Mouse (Mus musculus): ENCODE data around the gene BC024978. TPM values are rescaled to one million over a fixed set of nuclear protein-coding genes. Genes with fewer than 3 reads are reported as not detected.
A peak's percentile ranks its signal among the peaks of the same experiment; 100 is the strongest.

BC024978 gene
- polyA plus RNA-seq, 1 experiment from 2014 or later, result 4.3 TPM

- peak; percentile 5; the same call in 1 of the 2 replicates for ATAC-seq
- Histone ChIP-seq H3K4me1 (replicated peaks) (peaks cover 50% of the 10 kb centered on the region), H3K9me3 (no peaks in the 10 kb centered on the region), H3K27ac (peak overlapping the region; percentile 92), H3K9ac (replicated peaks) (peak overlapping the region; percentile 37; the same call in 1 of the 2 replicates), H3K36me3 (peaks cover 25% of the 10 kb centered on the region), H3K27me3 (no peaks in the 10 kb centered on the region), H3K4me2 (replicated peaks) (peak overlapping the region; percentile 94), H3K4me3 (replicated peaks) (peak overlapping the region; percentile 73)
- WGBS, result 10% methylated on average over 27 of the region's 27 CpGs
These were observed 61.7 kb downstream of the BC024978 start for GRCm38 (mm10) chr7:27257046-27257851.

- ATAC-seq, result peak; percentile 18
- Histone ChIP-seq H3K4me2 (replicated peaks) (peak overlapping the region; percentile 94), H3K9ac (replicated peaks) (peak overlapping the region; percentile 37; the same call in 1 of the 2 replicates), H3K36me3 (peaks cover 25% of the 10 kb centered on the region), H3K4me3 (replicated peaks) (peak overlapping the region; percentile 73), H3K9me3 (no peaks in the 10 kb centered on the region), H3K27ac (peak overlapping the region; percentile 92), H3K4me1 (replicated peaks) (peaks cover 50% of the 10 kb centered on the region), H3K27me3 (no peaks in the 10 kb centered on the region)
- WGBS, result 4% methylated on average over 6 of the region's 6 CpGs
These were observed 62.2 kb downstream of the BC024978 start for GRCm38 (mm10) chr7:27257852-27258204.

- Histone ChIP-seq H3K27me3 (no peaks in the 10 kb centered on the region), H3K4me1 (replicated peaks) (peaks cover 50% of the 10 kb centered on the region), H3K9me3 (no peaks in the 10 kb centered on the region), H3K4me3 (replicated peaks) (peak within 1 kb of the TSS; percentile 73), H3K9ac (replicated peaks) (peak within 1 kb of the TSS; percentile 91), H3K4me2 (replicated peaks) (peak within 1 kb of the TSS; percentile 94), H3K36me3 (peaks cover 25% of the 10 kb centered on the region), H3K27ac (peak within 1 kb of the TSS; percentile 92)
- peak; percentile 78 for ATAC-seq
- under 1% methylated on average over 44 of the region's 47 CpGs for WGBS
These were observed 62.8 kb downstream of the BC024978 start, which contains the start of gene Numbl for GRCm38 (mm10) chr7:27258205-27258899. Numbl (plus strand) TSS chr7:27258433.

GRCm38 (mm10) chr7:27259271-27259721, 63.7 kb downstream of the BC024978 start:
- peak overlapping the region; percentile 94 for H3K4me2 ChIP-seq (replicated peaks)
- under 1% methylated on average over 9 of the region's 9 CpGs for WGBS
- peaks cover 50% of the 10 kb centered on the region for H3K4me1 ChIP-seq (replicated peaks)

GRCm38 (mm10) chr7:27259771-27260170, 64.2 kb downstream of the BC024978 start:
- peak; percentile 3 for ATAC-seq
- H3K27ac ChIP-seq, result peak overlapping the region; percentile 92
- peaks cover 31% of the 10 kb centered on the region for H3K36me3 ChIP-seq
- H3K4me1 ChIP-seq (replicated peaks), result peaks cover 50% of the 10 kb centered on the region
- H3K4me2 ChIP-seq (replicated peaks), result peak overlapping the region; percentile 94
- no peaks in the 10 kb centered on the region for H3K9me3 ChIP-seq
- peak overlapping the region; percentile 73 for H3K4me3 ChIP-seq (replicated peaks)
- no peaks in the 10 kb centered on the region for H3K27me3 ChIP-seq
- peak overlapping the region; percentile 91 for H3K9ac ChIP-seq (replicated peaks)
- WGBS, result 23% methylated on average over 5 of the region's 5 CpGs

More at GRCm38 (mm10) chr7:27259271-27259721, 63.7 kb downstream of the BC024978 start:
- H3K27ac ChIP-seq, result peak overlapping the region; percentile 92
- no peaks in the 10 kb centered on the region for H3K9me3 ChIP-seq
- ATAC-seq, result peak; percentile 9
- no peaks in the 10 kb centered on the region for H3K27me3 ChIP-seq
- H3K4me3 ChIP-seq (replicated peaks), result peak overlapping the region; percentile 73
- peaks cover 28% of the 10 kb centered on the region for H3K36me3 ChIP-seq
- peak overlapping the region; percentile 91 for H3K9ac ChIP-seq (replicated peaks)

MicroRNAs within 50 kb of the gene (microRNA counts, 519-probe panel; counts per million panel counts)
- 110 counts per million, percentile 56 among the panel's probes with 10 or more counts for microRNA mmu-miR-1191

Small RNAs within 50 kb of the gene (microRNA-seq; reads per million reads assigned to microRNA genes)
- gene Mir1191 (7.4 reads per million, percentile 24 among the genes with 10 or more reads in this experiment), gene Mir3101 (not detected)

Other genes starting within 250 kb of the BC024978 start
- not detected in 2 replicates for gene Cyp2a12, start 166.7 kb upstream of the BC024978 start, polyA plus RNA-seq (2015; fragmentation: Nextera tagmentation; extraction: Ambion mirVana)
- not detected in 2 replicates for gene Cyp2f2, start 75.9 kb upstream of the BC024978 start, polyA plus RNA-seq (2015; fragmentation: Nextera tagmentation; extraction: Ambion mirVana)
- 0.22 TPM in 1 of 2 replicates, not detected in the other for gene Cyp2t4, start 42.1 kb upstream of the BC024978 start, polyA plus RNA-seq (2015; fragmentation: Nextera tagmentation; extraction: Ambion mirVana)
- 87.0 and 101 TPM in 2 replicates for gene Egln2, start 29.0 kb upstream of the BC024978 start, polyA plus RNA-seq (2015; fragmentation: Nextera tagmentation; extraction: Ambion mirVana)
- gene Rab4b, start 16.9 kb upstream of the BC024978 start, polyA plus RNA-seq (2015; fragmentation: Nextera tagmentation; extraction: Ambion mirVana), result 104 and 110 TPM in 2 replicates
- 0.36 TPM in 1 of 2 replicates, not detected in the other for gene Gm21983, start 14.7 kb upstream of the BC024978 start, polyA plus RNA-seq (2015; fragmentation: Nextera tagmentation; extraction: Ambion mirVana)
- 3.6 and 5.1 TPM in 2 replicates for gene Mia, start 14.6 kb upstream of the BC024978 start, polyA plus RNA-seq (2015; fragmentation: Nextera tagmentation; extraction: Ambion mirVana)
- gene Snrpa, start 490 bp downstream of the BC024978 start, polyA plus RNA-seq (2015; fragmentation: Nextera tagmentation; extraction: Ambion mirVana), result 233 and 245 TPM in 2 replicates
- 6.7 and 7.6 TPM in 2 replicates for gene Itpkc, start 32.9 kb downstream of the BC024978 start, polyA plus RNA-seq (2015; fragmentation: Nextera tagmentation; extraction: Ambion mirVana)
- gene Coq8b, start 37.2 kb downstream of the BC024978 start, polyA plus RNA-seq (2015; fragmentation: Nextera tagmentation; extraction: Ambion mirVana), result 25.3 and 25.5 TPM in 2 replicates
- 39.4 and 51.6 TPM in 2 replicates for gene Numbl, start 62.7 kb downstream of the BC024978 start, polyA plus RNA-seq (2015; fragmentation: Nextera tagmentation; extraction: Ambion mirVana)
- 8.0 and 9.1 TPM in 2 replicates for gene Ltbp4, start 141.9 kb downstream of the BC024978 start, polyA plus RNA-seq (2015; fragmentation: Nextera tagmentation; extraction: Ambion mirVana)
- 67.2 and 84.3 TPM in 2 replicates for gene Shkbp1, start 160.2 kb downstream of the BC024978 start, polyA plus RNA-seq (2015; fragmentation: Nextera tagmentation; extraction: Ambion mirVana)
- gene Gm20479, start 161.6 kb downstream of the BC024978 start, polyA plus RNA-seq (2015; fragmentation: Nextera tagmentation; extraction: Ambion mirVana), result 0.53 TPM in 1 of 2 replicates, not detected in the other